Mouse (Mus musculus) heart, adult 2 months (tissue): Measurements from ENCODE around the gene Dera.

Experiments used
- CTCF ChIP-seq: fragments of 200-600 bp; IDR thresholded peaks from 2 replicates; pipeline ENCODE4 v1.8.1; 2022; ENCODE audit warnings: antibody characterized with exemption, mild to moderate bottlenecking, moderate library complexity
- EP300 ChIP-seq: fragments of 200-500 bp; IDR thresholded peaks from 2 replicates; pipeline ENCODE4 v1.6.1; 2011; ENCODE audit warnings: low read depth, low read length, control low read depth; ENCODE audit not compliant: insufficient read depth

- TF ChIP-seq EP300, result no peak
- no peak for TF ChIP-seq CTCF
These were observed 41.1 kb downstream of the Dera start for GRCm38 (mm10) chr6:137795494-137795893.
